Mouse (Mus musculus): ENCODE results near the gene Zfp146. TPM values are rescaled to one million over a fixed set of nuclear protein-coding genes. Genes with fewer than 3 reads are reported as not detected.

Gene Zfp146
- polyA plus RNA-seq, 1 experiment from 2014 or later = 18.7 TPM

Other genes with a start within 250 kb of the Zfp146 start
- gene Zfp74, start 215.7 kb downstream of the Zfp146 start, polyA plus RNA-seq (2014; fragmentation: Nextera tagmentation; extraction: Ambion mirVana) = 16.6 and 17.0 TPM in 2 replicates
- 25.2 and 30.5 TPM in 2 replicates for gene Zfp568, start 185.8 kb downstream of the Zfp146 start, polyA plus RNA-seq (2014; fragmentation: Nextera tagmentation; extraction: Ambion mirVana)
- gene Zfp14, start 118.4 kb downstream of the Zfp146 start, polyA plus RNA-seq (2014; fragmentation: Nextera tagmentation; extraction: Ambion mirVana) = 3.8 and 4.0 TPM in 2 replicates
- 4.3 and 4.7 TPM in 2 replicates for gene Zfp82, start 96.8 kb downstream of the Zfp146 start, polyA plus RNA-seq (2014; fragmentation: Nextera tagmentation; extraction: Ambion mirVana)
- 3.2 and 4.6 TPM in 2 replicates for gene Gm26920, start 79.3 kb downstream of the Zfp146 start, polyA plus RNA-seq (2014; fragmentation: Nextera tagmentation; extraction: Ambion mirVana)
- 17.0 and 19.7 TPM in 2 replicates for gene Zfp566, start 79.2 kb downstream of the Zfp146 start, polyA plus RNA-seq (2014; fragmentation: Nextera tagmentation; extraction: Ambion mirVana)
- 142 and 150 TPM in 2 replicates for gene Zfp260, start 75.0 kb downstream of the Zfp146 start, polyA plus RNA-seq (2014; fragmentation: Nextera tagmentation; extraction: Ambion mirVana)
- 6.5 and 8.6 TPM in 2 replicates for gene Zfp382, start 47.8 kb downstream of the Zfp146 start, polyA plus RNA-seq (2014; fragmentation: Nextera tagmentation; extraction: Ambion mirVana)
- 2.3 and 2.9 TPM in 2 replicates for gene Cox7a1, start 14.4 kb upstream of the Zfp146 start, polyA plus RNA-seq (2014; fragmentation: Nextera tagmentation; extraction: Ambion mirVana)
- 53.1 and 53.7 TPM in 2 replicates for gene Capns1, start 29.1 kb upstream of the Zfp146 start, polyA plus RNA-seq (2014; fragmentation: Nextera tagmentation; extraction: Ambion mirVana)
- 182 and 186 TPM in 2 replicates for gene Polr2i, start 62.2 kb upstream of the Zfp146 start, polyA plus RNA-seq (2014; fragmentation: Nextera tagmentation; extraction: Ambion mirVana)
- 232 and 241 TPM in 2 replicates for gene Tbcb, start 62.5 kb upstream of the Zfp146 start, polyA plus RNA-seq (2014; fragmentation: Nextera tagmentation; extraction: Ambion mirVana)
- gene Ovol3, start 66.0 kb upstream of the Zfp146 start, polyA plus RNA-seq (2014; fragmentation: Nextera tagmentation; extraction: Ambion mirVana) = 0.27 TPM in 1 of 2 replicates, not detected in the other
- gene Thap8, start 110.3 kb upstream of the Zfp146 start, polyA plus RNA-seq (2014; fragmentation: Nextera tagmentation; extraction: Ambion mirVana) = 0.16 and 0.19 TPM in 2 replicates
- gene Wdr62, start 110.7 kb upstream of the Zfp146 start, polyA plus RNA-seq (2014; fragmentation: Nextera tagmentation; extraction: Ambion mirVana) = 10.4 and 14.9 TPM in 2 replicates
- 64.7 and 70.0 TPM in 2 replicates for gene Clip3, start 122.0 kb upstream of the Zfp146 start, polyA plus RNA-seq (2014; fragmentation: Nextera tagmentation; extraction: Ambion mirVana)
- 93.7 and 97.6 TPM in 2 replicates for gene Alkbh6, start 139.0 kb upstream of the Zfp146 start, polyA plus RNA-seq (2014; fragmentation: Nextera tagmentation; extraction: Ambion mirVana)
- 72.3 and 75.3 TPM in 2 replicates for gene Syne4, start 145.1 kb upstream of the Zfp146 start, polyA plus RNA-seq (2014; fragmentation: Nextera tagmentation; extraction: Ambion mirVana)
- gene E130208F15Rik, start 152.0 kb upstream of the Zfp146 start, polyA plus RNA-seq (2014; fragmentation: Nextera tagmentation; extraction: Ambion mirVana) = not detected in 2 replicates
- 21.6 TPM in 2 replicates for gene Sdhaf1, start 154.1 kb upstream of the Zfp146 start, polyA plus RNA-seq (2014; fragmentation: Nextera tagmentation; extraction: Ambion mirVana)
- 4.9 and 5.0 TPM in 2 replicates for gene Lrfn3, start 193.0 kb upstream of the Zfp146 start, polyA plus RNA-seq (2014; fragmentation: Nextera tagmentation; extraction: Ambion mirVana)
- gene Tyrobp, start 244.0 kb upstream of the Zfp146 start, polyA plus RNA-seq (2014; fragmentation: Nextera tagmentation; extraction: Ambion mirVana) = 8.4 and 12.6 TPM in 2 replicates

Data from limb, embryonic 11.5 days (tissue).